Mouse (Mus musculus): ENCODE measurements around the gene Nedd8.

Nedd8 gene

GRCm38 (mm10) chr14:55671486-55671832, 465 bp downstream of the Nedd8 start:
- no peak for DNase-seq (ENCODE audit: low read depth, low spot score)

- no peak for DNase-seq (ENCODE audit: low read depth, low spot score)
Observed at GRCm38 (mm10) chr14:55660636-55661035, 11.3 kb downstream of the Nedd8 start.

- DNase-seq (ENCODE audit: low read depth, low spot score): peak; percentile 71
Observed at GRCm38 (mm10) chr14:55659960-55660573, 11.9 kb downstream of the Nedd8 start, which contains the start of gene Mdp1. Gene Mdp1 (minus strand): TSS chr14:55660508.

GRCm38 (mm10) chr14:55658011-55658410, 13.9 kb downstream of the Nedd8 start:
- no peak for DNase-seq (ENCODE audit: low read depth, low spot score)

DNA sequence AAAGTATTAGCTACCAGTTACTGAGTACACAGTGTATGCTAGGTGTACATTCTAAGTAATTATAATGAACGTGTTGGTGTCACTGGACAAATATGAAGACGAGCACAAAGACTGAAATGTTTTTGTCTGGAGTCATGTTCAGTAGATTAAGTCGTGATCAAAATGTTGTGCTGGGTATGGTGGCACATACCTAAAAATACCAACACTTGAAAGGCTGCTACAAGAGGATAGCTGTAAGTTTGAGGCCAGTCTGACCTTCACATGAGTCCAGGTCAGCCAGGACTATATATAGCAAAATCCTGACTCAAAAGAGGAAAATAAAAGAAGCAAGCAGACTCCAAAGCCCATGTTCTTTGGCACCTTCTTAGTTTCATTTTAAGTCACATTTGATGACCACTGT, 15.0 kb downstream of the Nedd8 start:
- DNase-seq (ENCODE audit: low read depth, low spot score): no peak

- DNase-seq (ENCODE audit: low read depth, low spot score): no peak
Observed at GRCm38 (mm10) chr14:55651528-55651927, 20.4 kb downstream of the Nedd8 start.

- no peak for DNase-seq (ENCODE audit: low read depth, low spot score)
Observed at GRCm38 (mm10) chr14:55649884-55650283, 22.0 kb downstream of the Nedd8 start, which contains the start of gene Tssk4. Gene Tssk4 (plus strand): TSS chr14:55650184.

GRCm38 (mm10) chr14:55644261-55644888, 27.5 kb downstream of the Nedd8 start:
- DNase-seq (ENCODE audit: low read depth, low spot score): no peak

GRCm38 (mm10) chr14:55643060-55643907, 28.6 kb downstream of the Nedd8 start, which contains the start of gene Tm9sf1:
Gene Tm9sf1 (minus strand): TSS chr14:55643806.
- DNase-seq (ENCODE audit: low read depth, low spot score): peak; percentile 70

DNA sequence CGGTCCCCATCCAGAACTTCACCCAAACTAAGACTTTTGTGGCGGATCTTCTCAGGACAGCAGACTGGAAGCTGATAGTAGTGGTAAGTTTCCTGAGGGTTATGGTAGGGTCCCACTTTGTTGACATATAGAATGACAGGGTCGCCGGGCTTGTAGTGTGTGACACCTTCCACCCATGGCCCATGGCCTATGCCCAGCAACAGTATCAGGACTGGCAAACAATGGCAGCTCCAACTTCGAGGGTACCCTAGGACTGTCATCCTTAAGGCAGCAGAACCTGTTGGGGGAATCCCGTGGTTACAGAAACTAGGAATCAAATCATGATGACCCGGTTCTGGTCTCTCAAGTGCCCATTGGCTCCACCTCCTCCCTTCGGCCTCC, 29.3 kb downstream of the Nedd8 start:
- no peak for DNase-seq (ENCODE audit: low read depth, low spot score)

- DNase-seq (ENCODE audit: low read depth, low spot score): no peak
Observed at GRCm38 (mm10) chr14:55641291-55641690, 30.6 kb downstream of the Nedd8 start.

DNA sequence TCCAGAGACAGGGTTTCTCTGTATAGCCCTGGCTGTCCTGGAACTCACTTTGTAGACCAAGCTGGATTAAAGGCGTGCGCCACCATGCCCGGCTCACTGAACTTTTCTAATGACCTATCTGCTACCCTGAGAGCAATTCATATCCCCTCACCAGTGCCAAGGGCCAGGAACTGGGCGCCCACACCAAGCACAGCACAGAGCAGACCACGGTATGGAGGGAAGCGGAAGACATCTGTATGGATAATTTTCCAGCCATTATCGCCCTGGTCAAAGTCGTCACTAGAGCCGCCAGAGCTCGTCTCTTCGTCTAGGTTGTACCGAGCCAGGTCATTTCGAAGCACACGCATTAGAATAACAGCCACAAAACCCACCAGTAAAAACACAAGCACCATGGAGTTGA, 31.1 kb downstream of the Nedd8 start:
- no peak for DNase-seq (ENCODE audit: low read depth, low spot score)

GRCm38 (mm10) chr14:55637795-55638194, 34.1 kb downstream of the Nedd8 start, which contains the start of gene Gm49378:
Gene Gm49378 (minus strand): TSS chr14:55637895.
- no peak for DNase-seq (ENCODE audit: low read depth, low spot score)

- DNase-seq (ENCODE audit: low read depth, low spot score): peak; percentile 55
Observed at GRCm38 (mm10) chr14:55635523-55636007, 36.4 kb downstream of the Nedd8 start, which contains the start of gene Ipo4. Gene Ipo4 (minus strand): TSS chr14:55635957.

- no peak for DNase-seq (ENCODE audit: low read depth, low spot score)
Observed at GRCm38 (mm10) chr14:55634874-55635522, 36.9 kb downstream of the Nedd8 start.

GRCm38 (mm10) chr14:55629312-55629711, 42.6 kb downstream of the Nedd8 start:
- DNase-seq (ENCODE audit: low read depth, low spot score): no peak

- no peak for DNase-seq (ENCODE audit: low read depth, low spot score)
Observed at GRCm38 (mm10) chr14:55628077-55628827, 43.7 kb downstream of the Nedd8 start.

- DNase-seq (ENCODE audit: low read depth, low spot score): no peak
Observed at GRCm38 (mm10) chr14:55618486-55619195, 53.3 kb downstream of the Nedd8 start.

DNA sequence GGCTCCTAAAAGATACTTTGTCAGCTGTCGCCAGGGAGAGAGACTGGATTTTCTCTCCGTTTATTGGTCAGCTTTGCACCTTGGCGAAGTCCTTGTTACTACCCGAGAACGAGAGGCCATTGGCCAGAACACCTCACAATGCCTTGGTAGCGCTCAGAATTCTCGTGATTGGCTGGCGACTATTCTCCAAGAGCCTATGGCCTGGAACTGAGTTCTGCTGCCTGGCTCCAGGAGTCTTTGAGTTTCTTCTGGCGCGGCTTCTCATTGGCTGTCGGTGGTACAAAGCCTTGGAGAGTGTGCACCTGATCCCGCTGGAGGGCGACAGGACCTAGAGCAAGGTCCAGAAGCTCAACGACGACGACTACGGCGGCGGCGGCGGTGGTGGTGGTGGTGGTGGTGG, 54.1 kb downstream of the Nedd8 start, which contains the start of gene Rec8:
Rec8 (plus strand) TSS at position 216 of the 400 bp plus-strand sequence.
- no peak for DNase-seq (ENCODE audit: low read depth, low spot score)

DNA sequence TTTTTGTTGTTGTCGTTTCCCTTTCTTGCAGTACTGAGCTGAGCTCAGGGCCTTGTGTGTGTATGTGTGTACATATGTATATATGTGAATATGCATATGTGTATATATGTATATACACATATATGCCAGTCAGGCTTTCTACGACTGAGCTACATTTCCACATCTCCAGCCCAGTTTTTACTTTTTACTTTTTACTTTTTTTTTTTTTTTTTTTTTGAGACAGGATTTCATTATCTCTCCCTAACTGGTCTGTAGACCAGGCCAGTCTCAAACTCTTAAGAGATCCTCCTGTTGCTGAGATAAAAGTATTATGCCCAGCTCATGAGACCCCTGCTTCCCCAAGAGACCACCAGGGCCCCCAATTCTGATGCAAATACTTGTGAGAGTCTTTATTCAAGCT, 55.1 kb downstream of the Nedd8 start:
- DNase-seq (ENCODE audit: low read depth, low spot score): no peak
